ENCODE assay signal across 8 mouse cellular contexts in genomic region chr5:124440094-124440701, GRCm38 (mm10). TPM values are rescaled to one million over a fixed set of nuclear protein-coding genes. Genes with fewer than 3 reads are reported as not detected.
DNase-seq lines count a peak whose midpoint lies in the region; ATAC-seq and TF ChIP-seq lines count a peak whose summit lies in the region.

No protein-coding gene starts in this region.

- H3K9ac ChIP-seq in neural tube, embryonic 11.5 days (ENCODE audit: low read length) = peak overlapping the region; percentile 69

- H3K27ac ChIP-seq in neural tube, embryonic 11.5 days (ENCODE audit: low read depth, low read length) = peak overlapping the region; percentile 79
- H3K27ac ChIP-seq in bone marrow macrophage, adult 2 months (ENCODE audit: insufficient read depth, low read depth, low read length) = peak overlapping the region; percentile 59
- peak overlapping the region; percentile 96 for H3K27ac ChIP-seq in gastrocnemius, adult 2 months

- TF ChIP-seq CTCF in bone marrow macrophage, adult 2 months (IDR thresholded peaks at IDR 0.05; ENCODE audit: low read depth, low read length) = no peak; the same call in 1 of the 2 replicates
- TF ChIP-seq CTCF in gastrocnemius, adult 2 months (IDR thresholded peaks at IDR 0.05) = peak; percentile 49

- under 1% methylated on average over 30 of the region's 30 CpGs for WGBS in neural tube, embryonic 11.5 days

- no peak; the same call in 1 of the 2 replicates for ATAC-seq in neural tube, embryonic 11.5 days (ENCODE audit: insufficient read depth, low FRiP score, low TSS enrichment)
- ATAC-seq in megakaryocyte progenitor cell, adult 5-6 weeks (replicated peaks; ENCODE audit: poor library complexity) = peak; percentile 33

- peak; percentile 75 for DNase-seq in neural tube, embryonic 11.5 days (ENCODE audit: low spot score)
- DNase-seq in neural tube, embryonic 10.5 days (ENCODE audit: extremely low spot score, low spot score) = no peak
- peak; percentile 84 for DNase-seq in gastrocnemius, adult 2 months
- peak; percentile 39 to 68 for DNase-seq in kidney, postnatal 36 days
- peak; percentile 73 for DNase-seq in splenic B cell, adult 2 months (ENCODE audit: low read depth, low spot score)
- no peak for DNase-seq in frontal cortex, postnatal 36 days (ENCODE audit: low spot score in 2 of 2)

- peak overlapping the region; percentile 97 for H3K4me2 ChIP-seq in neural tube, embryonic 11.5 days (ENCODE audit: low read depth)

- no peaks in the 10 kb centered on the region for H3K9me3 ChIP-seq in neural tube, embryonic 11.5 days (ENCODE audit: control insufficient read depth, low read length)

- H3K4me1 ChIP-seq in neural tube, embryonic 11.5 days (ENCODE audit: control insufficient read depth, insufficient read depth, low read length) = peaks cover 6% of the 10 kb centered on the region; the same call in 1 of the 2 replicates
- H3K4me1 ChIP-seq in bone marrow macrophage, adult 2 months (ENCODE audit: control insufficient read depth, insufficient read depth, low read length) = peaks cover 16% of the 10 kb centered on the region

- TF ChIP-seq POLR2A in bone marrow macrophage, adult 2 months (IDR thresholded peaks at IDR 0.05; ENCODE audit: borderline replicate concordance, low read depth, low read length) = no peak

- intact Hi-C loops in gastrocnemius, adult 2 months (cut with DNase I) = no loop called here

- no peaks in the 10 kb centered on the region for H3K36me3 ChIP-seq in neural tube, embryonic 11.5 days (ENCODE audit: control insufficient read depth, insufficient read depth, low read length)
- no peaks in the 10 kb centered on the region for H3K36me3 ChIP-seq in splenic B cell, adult 2 months (ENCODE audit: control insufficient read depth, insufficient read depth, low read length, poor library complexity, severe bottlenecking)

- H3K27me3 ChIP-seq in neural tube, embryonic 11.5 days (ENCODE audit: control insufficient read depth, insufficient read depth, low read length) = no peaks in the 10 kb centered on the region
- H3K27me3 ChIP-seq in splenic B cell, adult 2 months (ENCODE audit: control insufficient read depth, insufficient read depth, low read length, poor library complexity, severe bottlenecking) = no peaks in the 10 kb centered on the region

- peak overlapping the region; percentile 74 for H3K4me3 ChIP-seq in neural tube, embryonic 11.5 days (ENCODE audit: low read depth, low read length)
- peak overlapping the region; percentile 69 for H3K4me3 ChIP-seq in bone marrow macrophage, adult 2 months (ENCODE audit: insufficient read depth, low read length)
- peak overlapping the region; percentile 93 for H3K4me3 ChIP-seq in gastrocnemius, adult 2 months

RNA-seq across cellular contexts. Expression of gene Kmt5a, which starts 0.5 kb away (rescaled TPM):
- 115 and 121 TPM in 2 replicates for polyA plus RNA-seq in neural tube, embryonic 11.5 days (2014; fragmentation: Nextera tagmentation; extraction: Ambion mirVana)
- polyA plus RNA-seq in bone marrow macrophage, adult 2 months (2012; ENCODE audit: insufficient read depth, insufficient read length, missing spikeins) = 49.2 and 58.6 TPM in 2 replicates
- 100 to 1,000 TPM; 178 to 229 TPM for total RNA-seq in gastrocnemius, adult 2 months (2021)
- 285 and 312 TPM in 2 replicates for total RNA-seq in megakaryocyte progenitor cell, adult 5-6 weeks (2015)
- total RNA-seq in megakaryocyte progenitor cell, adult 5-6 weeks (2017) = 134 and 164 TPM in 2 replicates

RNA-seq across cellular contexts. Expression of gene Sbno1, which starts 14.4 kb away (rescaled TPM):
- polyA plus RNA-seq in neural tube, embryonic 11.5 days (2014; fragmentation: Nextera tagmentation; extraction: Ambion mirVana) = 87.0 and 88.2 TPM in 2 replicates
- polyA plus RNA-seq in bone marrow macrophage, adult 2 months (2012; ENCODE audit: insufficient read depth, insufficient read length, missing spikeins) = 57.5 and 59.2 TPM in 2 replicates
- total RNA-seq in gastrocnemius, adult 2 months (2021) = 10 to 100 TPM; 43.2 to 49.2 TPM
- 94.8 and 95.7 TPM in 2 replicates for total RNA-seq in megakaryocyte progenitor cell, adult 5-6 weeks (2015)
- total RNA-seq in megakaryocyte progenitor cell, adult 5-6 weeks (2017) = 162 and 219 TPM in 2 replicates

RNA-seq across cellular contexts. Expression of gene Rilpl2, which starts 38.0 kb away (rescaled TPM):
- 19.0 and 20.9 TPM in 2 replicates for polyA plus RNA-seq in neural tube, embryonic 11.5 days (2014; fragmentation: Nextera tagmentation; extraction: Ambion mirVana)
- 106 and 113 TPM in 2 replicates for polyA plus RNA-seq in bone marrow macrophage, adult 2 months (2012; ENCODE audit: insufficient read depth, insufficient read length, missing spikeins)
- total RNA-seq in gastrocnemius, adult 2 months (2021) = 1 to 10 TPM; 4.6 to 4.7 TPM
- total RNA-seq in megakaryocyte progenitor cell, adult 5-6 weeks (2015) = 49.0 and 63.6 TPM in 2 replicates
- total RNA-seq in megakaryocyte progenitor cell, adult 5-6 weeks (2017) = 45.2 and 50.1 TPM in 2 replicates

RNA-seq across cellular contexts. Expression of gene Snrnp35, which starts 42.7 kb away (rescaled TPM):
- 14.7 TPM in 2 replicates for polyA plus RNA-seq in neural tube, embryonic 11.5 days (2014; fragmentation: Nextera tagmentation; extraction: Ambion mirVana)
- polyA plus RNA-seq in bone marrow macrophage, adult 2 months (2012; ENCODE audit: insufficient read depth, insufficient read length, missing spikeins) = 20.5 and 21.6 TPM in 2 replicates
- 10 to 100 TPM; 27.7 to 33.1 TPM for total RNA-seq in gastrocnemius, adult 2 months (2021)
- 2.8 and 6.4 TPM in 2 replicates for total RNA-seq in megakaryocyte progenitor cell, adult 5-6 weeks (2015)
- 5.4 and 9.0 TPM in 2 replicates for total RNA-seq in megakaryocyte progenitor cell, adult 5-6 weeks (2017)

Comparison
In these comparisons a context has a peak if more than half of its experiments do, and no peak if none do; other contexts are left out.
1. DNase-seq: peak in neural tube, embryonic 11.5 days (single experiment), gastrocnemius, adult 2 months (single experiment), kidney, postnatal 36 days (2 of 2) and splenic B cell, adult 2 months (single experiment); none in neural tube, embryonic 10.5 days (single experiment) and frontal cortex, postnatal 36 days (0 of 2).
2. RNA of gene Rilpl2, which starts 38.0 kb away (total RNA-seq): 45.2 to 63.6 TPM in megakaryocyte progenitor cell, adult 5-6 weeks; 4.6 to 4.7 TPM in gastrocnemius, adult 2 months; every median in the first group is over 4 times any median in the second.
3. Peak in every context shown above with its lines, with median percentiles within 50 percentile points of each other: H3K27ac ChIP-seq and H3K4me3 ChIP-seq.